Mouse (Mus musculus) liver, embryonic 11.5 days (tissue): Measurements from ENCODE around the gene Hoxb7. TPM values are rescaled to one million over a fixed set of nuclear protein-coding genes. Genes with fewer than 3 reads are reported as not detected.

ENCODE experiments used
- ATAC-seq: fragments of 200-750 bp; cut with Nextera tagmentation; replicated peaks from 2 replicates; pipeline ENCODE4 v1.8.0; 2017; ENCODE audit warnings: moderate number of reproducible peaks, mild to moderate bottlenecking, moderate TSS enrichment, moderate library complexity; ENCODE audit not compliant: low FRiP score
- DNase-seq: peaks from one replicate; pipeline ENCODE4 v3.0.0-alpha.2; 2017; ENCODE audit warnings: low spot score
- H3K27ac ChIP-seq: fragments of 300-500 bp; sonication (generic); 2 replicates; pipeline ENCODE4 v1.5.1; 2014; ENCODE audit warnings: mild to moderate bottlenecking, low read depth, low read length, control low read depth
- H3K27me3 ChIP-seq: fragments of 300-500 bp; sonication (generic); replicated peaks from 2 replicates; pipeline ENCODE4 v1.6.1; 2014; ENCODE audit warnings: low read length, mixed read lengths; ENCODE audit not compliant: control insufficient read depth, insufficient read depth
- H3K36me3 ChIP-seq: fragments of 300-500 bp; sonication (generic); 2 replicates; pipeline ENCODE4 v1.6.1; 2014; ENCODE audit warnings: mild to moderate bottlenecking, low read length, moderate library complexity, mixed read lengths; ENCODE audit not compliant: control insufficient read depth, insufficient read depth
- H3K4me1 ChIP-seq: fragments of 300-500 bp; sonication (generic); replicated peaks from 2 replicates; pipeline ENCODE4 v1.6.1; 2014; ENCODE audit warnings: low read length, mixed read lengths; ENCODE audit not compliant: control insufficient read depth, insufficient read depth
- H3K4me2 ChIP-seq: fragments of 300-500 bp; sonication (generic); 2 replicates; pipeline ENCODE4 v1.6.1; 2014; ENCODE audit warnings: mild to moderate bottlenecking, control low read depth, moderate library complexity
- H3K4me3 ChIP-seq: fragments of 300-500 bp; sonication (generic); 2 replicates; pipeline ENCODE4 v1.5.1; 2014; ENCODE audit warnings: low read depth, low read length, control low read depth
- H3K9ac ChIP-seq: fragments of 300-500 bp; sonication (generic); 2 replicates; pipeline ENCODE4 v1.6.1; 2014; ENCODE audit warnings: low read depth, low read length, control low read depth
- H3K9me3 ChIP-seq: fragments of 300-500 bp; sonication (generic); 2 replicates; pipeline ENCODE4 v1.6.1; 2016; ENCODE audit warnings: low read length, inconsistent platforms, mixed read lengths; ENCODE audit not compliant: control insufficient read depth
- WGBS: fragments of 180-500 bp; shearing (Covaris S2); extraction: QIAGEN DNeasy Blood & Tissue Kit; methylation state at CpG from one replicate; pipeline ENCODE4 v1.1.7; 2014; 5-methylcytosine and 5-hydroxymethylcytosine counted together
- polyA plus RNA-seq: library from polyadenylated mRNA; unstranded; fragments of >200 nt; fragmentation: Nextera tagmentation; extraction: Ambion mirVana; gene quantifications from 2 replicates; pipeline ENCODE4 v1.2.1, GENCODE M21; 2014

Hoxb7 gene
- polyA plus RNA-seq, 1 experiment from 2014 or later = 2.0 TPM

- no peak for DNase-seq
- Histone ChIP-seq H3K9me3 (no peaks in the 10 kb centered on the region), H3K27me3 (peaks cover 99% of the 10 kb centered on the region), H3K4me3 (0 out of 2 replicates have a peak overlapping the region, but pooled peaks have one; percentile 15), H3K27ac (no peak overlapping the region), H3K36me3 (no peaks in the 10 kb centered on the region), H3K4me2 (peak overlapping the region; percentile 25; the same call in 1 of the 2 replicates), H3K9ac (no peak overlapping the region), H3K4me1 (peaks cover 9% of the 10 kb centered on the region)
- ATAC-seq = no peak
- 42% methylated on average over 4 of the region's 4 CpGs for WGBS
These were observed 22.3 kb downstream of the Hoxb7 start for GRCm38 (mm10) chr11:96308763-96309162.

GRCm38 (mm10) chr11:96309288-96309687 is 22.9 kb downstream of the Hoxb7 start:
- Histone ChIP-seq H3K9me3 (no peaks in the 10 kb centered on the region), H3K4me1 (peaks cover 15% of the 10 kb centered on the region), H3K4me3 (no peak overlapping the region), H3K27me3 (peaks cover 99% of the 10 kb centered on the region), H3K9ac (no peak overlapping the region), H3K4me2 (peak overlapping the region; percentile 6; the same call in 1 of the 2 replicates), H3K36me3 (no peaks in the 10 kb centered on the region), H3K27ac (no peak overlapping the region)
- ATAC-seq = no peak
- DNase-seq = no peak
- WGBS = 29% methylated on average over 4 of the region's 4 CpGs

- Histone ChIP-seq H3K4me2 (peak overlapping the region; percentile 63), H3K9me3 (no peaks in the 10 kb centered on the region), H3K36me3 (no peaks in the 10 kb centered on the region), H3K4me3 (no peak overlapping the region), H3K9ac (no peak overlapping the region), H3K27ac (no peak overlapping the region), H3K4me1 (peaks cover 15% of the 10 kb centered on the region), H3K27me3 (peaks cover 99% of the 10 kb centered on the region)
- 23% methylated on average over 20 of the region's 20 CpGs for WGBS
- no peak for ATAC-seq
- DNase-seq = no peak
These were observed 23.9 kb downstream of the Hoxb7 start for GRCm38 (mm10) chr11:96310183-96310938.

GRCm38 (mm10) chr11:96311097-96311496 is 24.7 kb downstream of the Hoxb7 start:
- Histone ChIP-seq H3K4me1 (peaks cover 15% of the 10 kb centered on the region), H3K36me3 (no peaks in the 10 kb centered on the region), H3K27me3 (peaks cover 99% of the 10 kb centered on the region), H3K4me2 (peak overlapping the region; percentile 63), H3K4me3 (peak overlapping the region; percentile 33), H3K9me3 (no peaks in the 10 kb centered on the region), H3K27ac (peak overlapping the region; percentile 53; the same call in 1 of the 2 replicates), H3K9ac (no peak overlapping the region)
- ATAC-seq = no peak
- 11% methylated on average over 6 of the region's 6 CpGs for WGBS
- DNase-seq = no peak

GRCm38 (mm10) chr11:96311520-96312417 is 25.3 kb downstream of the Hoxb7 start:
- Histone ChIP-seq H3K27ac (peak overlapping the region; percentile 53), H3K4me3 (peak overlapping the region; percentile 33), H3K4me1 (peaks cover 15% of the 10 kb centered on the region), H3K27me3 (peaks cover 99% of the 10 kb centered on the region), H3K36me3 (no peaks in the 10 kb centered on the region), H3K9ac (peak overlapping the region; percentile 52; the same call in 1 of the 2 replicates), H3K9me3 (no peaks in the 10 kb centered on the region), H3K4me2 (peak overlapping the region; percentile 63)
- DNase-seq (no peak), ATAC-seq (no peak)
- WGBS = 3% methylated on average over 31 of the region's 31 CpGs

- 42% methylated on average over 2 of the region's 2 CpGs for WGBS
- H3K4me1 ChIP-seq = peaks cover 15% of the 10 kb centered on the region
- H3K4me2 ChIP-seq = peak overlapping the region; percentile 63
- H3K36me3 ChIP-seq = no peaks in the 10 kb centered on the region
- H3K27ac ChIP-seq = no peak overlapping the region
- no peaks in the 10 kb centered on the region for H3K9me3 ChIP-seq
- peaks cover 100% of the 10 kb centered on the region for H3K27me3 ChIP-seq
- DNase-seq (no peak), ATAC-seq (no peak)
- H3K4me3 ChIP-seq = no peak overlapping the region
- peak overlapping the region; percentile 12; the same call in 1 of the 2 replicates for H3K9ac ChIP-seq
These were observed 26.7 kb downstream of the Hoxb7 start for GRCm38 (mm10) chr11:96313134-96313533.

GRCm38 (mm10) chr11:96313806-96314428 is 27.5 kb downstream of the Hoxb7 start:
- no peak for ATAC-seq
- no peaks in the 10 kb centered on the region for H3K9me3 ChIP-seq
- peak overlapping the region; percentile 45 for H3K4me3 ChIP-seq
- H3K4me2 ChIP-seq = peak overlapping the region; percentile 69
- no peak for DNase-seq
- H3K27me3 ChIP-seq = peaks cover 100% of the 10 kb centered on the region
- H3K9ac ChIP-seq = 0 out of 2 replicates have a peak overlapping the region, but pooled peaks have one; percentile 8
- peak overlapping the region; percentile 74 for H3K27ac ChIP-seq
- no peaks in the 10 kb centered on the region for H3K36me3 ChIP-seq
- H3K4me1 ChIP-seq = peaks cover 15% of the 10 kb centered on the region
- WGBS = 17% methylated on average over 12 of the region's 12 CpGs

GRCm38 (mm10) chr11:96314671-96315343 is 28.4 kb downstream of the Hoxb7 start:
- Histone ChIP-seq H3K9me3 (no peaks in the 10 kb centered on the region), H3K27me3 (peaks cover 100% of the 10 kb centered on the region), H3K4me1 (peaks cover 15% of the 10 kb centered on the region), H3K27ac (peak overlapping the region; percentile 74), H3K9ac (peak overlapping the region; percentile 60), H3K36me3 (no peaks in the 10 kb centered on the region), H3K4me3 (peak overlapping the region; percentile 45), H3K4me2 (peak overlapping the region; percentile 69)
- DNase-seq (no peak), ATAC-seq (no peak)
- 3% methylated on average over 34 of the region's 34 CpGs for WGBS
